Mouse (Mus musculus): ENCODE data around the gene Vwc2l.

Vwc2l gene

GRCm38 (mm10) chr1:70725655-70726066 is at the start of gene Vwc2l:
Gene Vwc2l, plus strand, starts transcription at chr1:70725715.
- DNase-seq (ENCODE audit: low spot score) = no peak

- no peak for DNase-seq (ENCODE audit: low spot score)
Measured at GRCm38 (mm10) chr1:70692529-70692928, 33.0 kb upstream of the Vwc2l start.

- no peak for DNase-seq (ENCODE audit: low spot score)
Measured at GRCm38 (mm10) chr1:70700270-70700669, 25.2 kb upstream of the Vwc2l start.

GRCm38 (mm10) chr1:70703934-70704333 is 21.6 kb upstream of the Vwc2l start:
- no peak for DNase-seq (ENCODE audit: low spot score)

- DNase-seq (ENCODE audit: low spot score) = no peak
Measured at GRCm38 (mm10) chr1:70705821-70706220, 19.7 kb upstream of the Vwc2l start.

GRCm38 (mm10) chr1:70725045-70725444 is 470 bp upstream of the Vwc2l start:
- no peak for DNase-seq (ENCODE audit: low spot score)

- DNase-seq (ENCODE audit: low spot score) = no peak
Measured at GRCm38 (mm10) chr1:70787146-70787545, 61.6 kb downstream of the Vwc2l start.

- DNase-seq (ENCODE audit: low spot score) = no peak
Measured at GRCm38 (mm10) chr1:70791636-70792035, 66.1 kb downstream of the Vwc2l start.

GRCm38 (mm10) chr1:70795094-70795493 is 69.6 kb downstream of the Vwc2l start:
- no peak for DNase-seq (ENCODE audit: low spot score)

- no peak for DNase-seq (ENCODE audit: low spot score)
Measured at GRCm38 (mm10) chr1:70803401-70803800, 77.9 kb downstream of the Vwc2l start.

GRCm38 (mm10) chr1:70823111-70823510 is 97.6 kb downstream of the Vwc2l start:
- no peak for DNase-seq (ENCODE audit: low spot score)

GRCm38 (mm10) chr1:70833262-70833661 is 107.7 kb downstream of the Vwc2l start:
- no peak for DNase-seq (ENCODE audit: low spot score)

GRCm38 (mm10) chr1:70842222-70842621 is 116.7 kb downstream of the Vwc2l start:
- no peak for DNase-seq (ENCODE audit: low spot score)

- DNase-seq (ENCODE audit: low spot score) = no peak
Measured at GRCm38 (mm10) chr1:70845276-70845675, 119.8 kb downstream of the Vwc2l start.

- no peak for DNase-seq (ENCODE audit: low spot score)
Measured at GRCm38 (mm10) chr1:70851633-70852390, 126.3 kb downstream of the Vwc2l start.

- DNase-seq (ENCODE audit: low spot score) = no peak
Measured at GRCm38 (mm10) chr1:70853446-70853845, 127.9 kb downstream of the Vwc2l start.

GRCm38 (mm10) chr1:70855912-70856311 is 130.4 kb downstream of the Vwc2l start:
- DNase-seq (ENCODE audit: low spot score) = no peak

GRCm38 (mm10) chr1:70861672-70862071 is 136.2 kb downstream of the Vwc2l start:
- no peak for DNase-seq (ENCODE audit: low spot score)

GRCm38 (mm10) chr1:70866137-70866536 is 140.6 kb downstream of the Vwc2l start:
- DNase-seq (ENCODE audit: low spot score) = no peak

- DNase-seq (ENCODE audit: low spot score) = no peak
Measured at GRCm38 (mm10) chr1:70880496-70880895, 155.0 kb downstream of the Vwc2l start.

GRCm38 (mm10) chr1:70881269-70881668 is 155.8 kb downstream of the Vwc2l start:
- no peak for DNase-seq (ENCODE audit: low spot score)

GRCm38 (mm10) chr1:70884156-70884555 is 158.6 kb downstream of the Vwc2l start:
- DNase-seq (ENCODE audit: low spot score) = no peak

- DNase-seq (ENCODE audit: low spot score) = no peak
Measured at GRCm38 (mm10) chr1:70902311-70902710, 176.8 kb downstream of the Vwc2l start.

- no peak for DNase-seq (ENCODE audit: low spot score)
Measured at GRCm38 (mm10) chr1:70907366-70907765, 181.9 kb downstream of the Vwc2l start.

Measured in MN1 (cell line).